Mouse (Mus musculus): ENCODE measurements around the gene Magi2. TPM values are rescaled to one million over a fixed set of nuclear protein-coding genes. Genes with fewer than 3 reads are reported as not detected.
"Not testable (repeated sequence)": the region's sequence is repeated elsewhere in the genome, so short reads cannot be mapped to it uniquely, and the experiment has no call there.

The Magi2 gene
- polyA plus RNA-seq, 1 experiment: 1.6 TPM

- Histone ChIP-seq H3K4me3 (ENCODE audit: control insufficient read depth, insufficient read depth, low read length) (no peak overlapping the region), H3K36me3 (ENCODE audit: control insufficient read depth, insufficient read depth, low read length) (no peaks in the 10 kb centered on the region), H3K4me1 (replicated peaks; ENCODE audit: control insufficient read depth, insufficient read depth, low read length) (no peaks in the 10 kb centered on the region), H3K27me3 (ENCODE audit: control insufficient read depth, insufficient read depth, low read length) (no peaks in the 10 kb centered on the region), H3K27ac (ENCODE audit: control insufficient read depth, insufficient read depth, low read length) (no peak overlapping the region)
- DNase-seq: no peak
- no peak for TF ChIP-seq CTCF (IDR thresholded peaks at IDR 0.05; ENCODE audit: borderline replicate concordance, control insufficient read depth, extremely low read depth, insufficient read depth, low read length, poor library complexity)
- no peak for TF ChIP-seq POLR2A (IDR thresholded peaks at IDR 0.05; ENCODE audit: control insufficient read depth, extremely low read depth, insufficient read depth, low read length, poor library complexity)
- 89% methylated on average over 3 of the region's 3 CpGs for WGBS
These were observed 326.7 kb downstream of the Magi2 start for GRCm38 (mm10) chr5:19553510-19553909.

GRCm38 (mm10) chr5:19565636-19566035, 338.8 kb downstream of the Magi2 start:
- Histone ChIP-seq H3K36me3 (ENCODE audit: control insufficient read depth, insufficient read depth, low read length) (no peaks in the 10 kb centered on the region), H3K27ac (ENCODE audit: control insufficient read depth, insufficient read depth, low read length) (no peak overlapping the region), H3K4me3 (ENCODE audit: control insufficient read depth, insufficient read depth, low read length) (no peak overlapping the region), H3K27me3 (ENCODE audit: control insufficient read depth, insufficient read depth, low read length) (no peaks in the 10 kb centered on the region), H3K4me1 (replicated peaks; ENCODE audit: control insufficient read depth, insufficient read depth, low read length) (no peaks in the 10 kb centered on the region)
- TF ChIP-seq CTCF (IDR thresholded peaks at IDR 0.05; ENCODE audit: borderline replicate concordance, control insufficient read depth, extremely low read depth, insufficient read depth, low read length, poor library complexity): no peak
- TF ChIP-seq POLR2A (IDR thresholded peaks at IDR 0.05; ENCODE audit: control insufficient read depth, extremely low read depth, insufficient read depth, low read length, poor library complexity): no peak
- 93% methylated on average over 3 of the region's 3 CpGs for WGBS
- no peak for DNase-seq

GRCm38 (mm10) chr5:19566136-19566535, 339.3 kb downstream of the Magi2 start:
- H3K4me1 ChIP-seq (replicated peaks; ENCODE audit: control insufficient read depth, insufficient read depth, low read length); H3K27me3 ChIP-seq (ENCODE audit: control insufficient read depth, insufficient read depth, low read length); H3K4me3 ChIP-seq (ENCODE audit: control insufficient read depth, insufficient read depth, low read length); H3K27ac ChIP-seq (ENCODE audit: control insufficient read depth, insufficient read depth, low read length); DNase-seq; H3K36me3 ChIP-seq (ENCODE audit: control insufficient read depth, insufficient read depth, low read length): not testable (repeated sequence)
- WGBS: 65% methylated on average over 1 of the region's 1 CpGs

- no peaks in the 10 kb centered on the region for H3K4me1 ChIP-seq (replicated peaks; ENCODE audit: control insufficient read depth, insufficient read depth, low read length)
- H3K36me3 ChIP-seq (ENCODE audit: control insufficient read depth, insufficient read depth, low read length): no peaks in the 10 kb centered on the region
- WGBS: 81% methylated on average over 5 of the region's 5 CpGs
- H3K27me3 ChIP-seq (ENCODE audit: control insufficient read depth, insufficient read depth, low read length): no peaks in the 10 kb centered on the region
- DNase-seq: no peak
- H3K4me3 ChIP-seq (ENCODE audit: control insufficient read depth, insufficient read depth, low read length): no peak overlapping the region
- H3K27ac ChIP-seq (ENCODE audit: control insufficient read depth, insufficient read depth, low read length): no peak overlapping the region
- TF ChIP-seq CTCF (IDR thresholded peaks at IDR 0.05; ENCODE audit: borderline replicate concordance, control insufficient read depth, extremely low read depth, insufficient read depth, low read length, poor library complexity) (no peak), POLR2A (IDR thresholded peaks at IDR 0.05; ENCODE audit: control insufficient read depth, extremely low read depth, insufficient read depth, low read length, poor library complexity) (no peak)
These were observed 380.9 kb downstream of the Magi2 start for GRCm38 (mm10) chr5:19607700-19608099.

GRCm38 (mm10) chr5:19611788-19612187, 385.0 kb downstream of the Magi2 start:
- H3K27ac ChIP-seq (ENCODE audit: control insufficient read depth, insufficient read depth, low read length): no peak overlapping the region
- WGBS: 100% methylated on average over 1 of the region's 1 CpGs
- no peak for DNase-seq
- TF ChIP-seq CTCF (IDR thresholded peaks at IDR 0.05; ENCODE audit: borderline replicate concordance, control insufficient read depth, extremely low read depth, insufficient read depth, low read length, poor library complexity) (no peak), POLR2A (IDR thresholded peaks at IDR 0.05; ENCODE audit: control insufficient read depth, extremely low read depth, insufficient read depth, low read length, poor library complexity) (no peak)
- no peaks in the 10 kb centered on the region for H3K4me1 ChIP-seq (replicated peaks; ENCODE audit: control insufficient read depth, insufficient read depth, low read length)
- no peak overlapping the region for H3K4me3 ChIP-seq (ENCODE audit: control insufficient read depth, insufficient read depth, low read length)
- H3K36me3 ChIP-seq (ENCODE audit: control insufficient read depth, insufficient read depth, low read length): no peaks in the 10 kb centered on the region
- H3K27me3 ChIP-seq (ENCODE audit: control insufficient read depth, insufficient read depth, low read length): no peaks in the 10 kb centered on the region

- H3K36me3 ChIP-seq (ENCODE audit: control insufficient read depth, insufficient read depth, low read length): no peaks in the 10 kb centered on the region
- H3K4me1 ChIP-seq (replicated peaks; ENCODE audit: control insufficient read depth, insufficient read depth, low read length): no peaks in the 10 kb centered on the region
- no peak overlapping the region for H3K4me3 ChIP-seq (ENCODE audit: control insufficient read depth, insufficient read depth, low read length)
- H3K27me3 ChIP-seq (ENCODE audit: control insufficient read depth, insufficient read depth, low read length): no peaks in the 10 kb centered on the region
- 92% methylated on average over 5 of the region's 5 CpGs for WGBS
- no peak overlapping the region for H3K27ac ChIP-seq (ENCODE audit: control insufficient read depth, insufficient read depth, low read length)
- DNase-seq: no peak
- TF ChIP-seq POLR2A (IDR thresholded peaks at IDR 0.05; ENCODE audit: control insufficient read depth, extremely low read depth, insufficient read depth, low read length, poor library complexity): no peak
- TF ChIP-seq CTCF (IDR thresholded peaks at IDR 0.05; ENCODE audit: borderline replicate concordance, control insufficient read depth, extremely low read depth, insufficient read depth, low read length, poor library complexity): no peak
These were observed 394.8 kb downstream of the Magi2 start for GRCm38 (mm10) chr5:19621678-19622077.

- no peak overlapping the region for H3K4me3 ChIP-seq (ENCODE audit: control insufficient read depth, insufficient read depth, low read length)
- no peak for DNase-seq
- TF ChIP-seq CTCF (IDR thresholded peaks at IDR 0.05; ENCODE audit: borderline replicate concordance, control insufficient read depth, extremely low read depth, insufficient read depth, low read length, poor library complexity) (no peak), POLR2A (IDR thresholded peaks at IDR 0.05; ENCODE audit: control insufficient read depth, extremely low read depth, insufficient read depth, low read length, poor library complexity) (no peak)
- no peaks in the 10 kb centered on the region for H3K4me1 ChIP-seq (replicated peaks; ENCODE audit: control insufficient read depth, insufficient read depth, low read length)
- no peak overlapping the region for H3K27ac ChIP-seq (ENCODE audit: control insufficient read depth, insufficient read depth, low read length)
- H3K27me3 ChIP-seq (ENCODE audit: control insufficient read depth, insufficient read depth, low read length): no peaks in the 10 kb centered on the region
- 96% methylated on average over 1 of the region's 1 CpGs for WGBS
- H3K36me3 ChIP-seq (ENCODE audit: control insufficient read depth, insufficient read depth, low read length): no peaks in the 10 kb centered on the region
These were observed 407.1 kb downstream of the Magi2 start for GRCm38 (mm10) chr5:19633976-19634375.

Measured in thymus, adult 2 months (tissue).